Mouse (Mus musculus): ENCODE results near the gene Filip1.

The Filip1 gene

DNA sequence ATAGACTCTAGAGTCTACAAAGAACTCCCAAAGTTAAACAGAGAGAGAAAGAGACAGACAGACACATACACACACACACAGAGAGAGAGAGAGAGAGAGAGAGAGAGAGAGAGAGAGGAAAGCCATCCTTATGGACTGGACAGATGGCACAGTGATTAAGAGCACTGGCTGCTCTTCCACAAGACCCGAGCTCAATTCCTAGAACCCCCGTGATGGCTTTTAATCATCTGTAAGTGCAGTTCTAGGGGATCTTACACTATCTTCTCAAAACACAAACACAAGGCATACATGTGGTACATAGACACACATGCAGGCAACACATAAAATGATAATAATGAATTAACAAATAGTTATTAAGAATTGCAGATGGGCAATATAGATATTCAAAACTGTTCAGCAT is 64.3 kb downstream of the Filip1 start:
- no peak for DNase-seq (ENCODE audit: low read depth, low spot score)

GRCm38 (mm10) chr9:79947973-79948372 is 64.7 kb downstream of the Filip1 start:
- no peak for DNase-seq (ENCODE audit: low read depth, low spot score)

DNA sequence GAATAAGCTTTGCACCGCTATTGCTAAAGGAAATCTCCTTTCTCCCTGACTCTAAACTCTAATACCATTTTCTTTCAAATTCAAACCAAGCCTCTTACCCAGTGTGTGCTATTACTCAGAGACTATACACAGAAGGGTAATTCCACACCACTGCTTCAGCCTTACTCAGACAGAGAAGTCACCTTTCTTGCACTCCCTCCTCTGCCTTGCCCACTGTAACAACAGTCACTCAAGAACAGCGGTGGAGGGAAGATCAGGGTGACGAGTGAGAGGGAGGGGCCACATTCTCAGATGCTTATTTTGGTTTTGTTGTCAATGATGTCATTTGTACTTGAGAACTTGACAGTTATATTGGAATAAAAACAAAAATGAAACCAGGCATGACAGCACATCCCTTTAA is 65.2 kb downstream of the Filip1 start:
- no peak for DNase-seq (ENCODE audit: low read depth, low spot score)

- no peak for DNase-seq (ENCODE audit: low read depth, low spot score)
Observed at GRCm38 (mm10) chr9:79944872-79945271, 67.8 kb downstream of the Filip1 start.

- DNase-seq (ENCODE audit: low read depth, low spot score), result no peak
Observed at GRCm38 (mm10) chr9:79943986-79944385, 68.7 kb downstream of the Filip1 start.

DNA sequence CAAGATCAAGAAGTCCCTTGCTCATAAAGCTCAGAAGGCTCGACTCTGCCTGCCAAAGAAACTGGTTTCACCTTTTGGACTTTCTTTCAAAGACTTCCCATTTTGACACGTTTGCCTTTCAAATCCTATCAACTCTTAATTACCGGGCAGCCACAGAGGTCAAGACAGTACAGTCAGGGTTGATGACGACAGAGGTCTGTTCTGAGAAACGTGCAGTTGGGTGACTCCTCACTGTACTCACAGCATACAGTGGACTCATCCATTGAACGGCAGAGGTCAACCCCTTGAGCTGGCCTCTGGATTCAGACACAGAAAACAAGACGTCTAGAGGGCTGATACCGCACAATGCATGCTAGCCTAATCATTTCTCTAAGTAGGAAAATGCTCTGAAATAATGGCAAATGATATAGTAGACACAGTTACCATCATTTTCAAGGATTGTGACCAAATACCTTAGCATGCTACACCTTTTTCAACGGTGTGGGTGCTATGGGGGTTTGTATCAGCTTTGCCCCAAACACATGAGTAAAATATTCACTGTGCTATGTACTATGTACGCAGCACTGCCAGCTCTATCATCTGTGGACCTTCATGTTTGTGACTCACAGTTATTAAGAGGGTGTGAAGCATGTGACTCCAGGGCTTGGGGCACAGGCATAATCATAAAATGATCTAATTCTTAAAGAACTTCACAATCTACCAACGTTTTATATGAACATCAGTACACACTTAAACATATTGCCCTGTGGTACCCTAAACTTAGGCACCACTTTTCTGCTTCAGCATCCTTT is 74.0 kb downstream of the Filip1 start:
- DNase-seq (ENCODE audit: low read depth, low spot score), result no peak

DNA sequence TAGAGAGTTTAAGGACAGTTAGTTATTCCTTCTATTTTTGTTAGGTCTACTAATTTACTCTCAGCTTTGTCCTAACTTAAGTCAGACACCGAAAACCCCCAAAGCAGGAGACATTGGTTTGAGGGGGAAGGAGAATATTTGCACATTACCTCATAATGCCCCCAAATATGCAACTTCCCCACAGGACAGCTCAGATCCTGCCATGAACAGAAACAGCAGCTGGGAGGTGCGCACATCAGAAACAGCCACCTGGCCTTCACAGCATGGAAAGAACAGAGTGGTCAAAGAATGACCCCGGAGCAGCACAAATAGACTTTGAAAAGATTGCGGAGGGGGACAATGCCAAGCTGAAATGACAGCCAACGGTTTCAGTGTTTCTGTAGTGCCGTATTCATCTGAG is 75.1 kb downstream of the Filip1 start:
- no peak for DNase-seq (ENCODE audit: low read depth, low spot score)

- no peak for DNase-seq (ENCODE audit: low read depth, low spot score)
Observed at GRCm38 (mm10) chr9:79932578-79932977, 80.1 kb downstream of the Filip1 start.

GRCm38 (mm10) chr9:79928092-79928491 is 84.6 kb downstream of the Filip1 start:
- DNase-seq (ENCODE audit: low read depth, low spot score), result no peak

GRCm38 (mm10) chr9:79927156-79927870 is 85.3 kb downstream of the Filip1 start:
- no peak for DNase-seq (ENCODE audit: low read depth, low spot score)

DNA sequence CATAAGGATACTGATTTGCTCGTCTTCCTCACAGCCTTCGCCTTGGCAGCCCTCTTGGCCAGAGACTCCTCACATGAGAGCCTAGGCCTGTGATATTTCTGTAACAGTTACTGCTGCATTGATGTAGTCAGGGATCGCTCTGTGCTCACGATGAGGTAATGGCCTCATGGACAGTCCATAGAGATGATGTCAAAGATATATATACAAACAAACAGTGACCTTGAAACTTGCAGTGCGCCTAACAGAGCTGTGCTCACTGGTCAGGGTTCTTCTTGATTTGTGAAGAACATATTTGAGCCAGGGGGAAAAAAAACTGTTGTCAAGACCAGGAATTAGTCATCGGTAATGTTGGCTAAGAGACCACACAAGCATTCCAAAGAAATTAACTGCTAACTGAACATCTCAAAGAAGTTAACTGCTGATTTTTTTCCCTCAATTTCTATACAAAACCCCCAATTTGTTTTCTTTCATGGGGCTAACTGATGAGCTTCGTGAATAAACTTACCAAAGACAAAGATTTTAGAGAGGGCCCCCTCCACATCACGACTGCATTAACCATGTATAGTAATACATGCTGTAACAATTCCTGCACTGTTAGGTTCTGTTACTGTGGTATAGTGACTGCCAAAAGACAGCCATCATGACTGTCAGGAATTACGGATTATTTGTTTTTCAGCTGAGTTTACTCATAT is 86.0 kb downstream of the Filip1 start:
- no peak for DNase-seq (ENCODE audit: low read depth, low spot score)

DNA sequence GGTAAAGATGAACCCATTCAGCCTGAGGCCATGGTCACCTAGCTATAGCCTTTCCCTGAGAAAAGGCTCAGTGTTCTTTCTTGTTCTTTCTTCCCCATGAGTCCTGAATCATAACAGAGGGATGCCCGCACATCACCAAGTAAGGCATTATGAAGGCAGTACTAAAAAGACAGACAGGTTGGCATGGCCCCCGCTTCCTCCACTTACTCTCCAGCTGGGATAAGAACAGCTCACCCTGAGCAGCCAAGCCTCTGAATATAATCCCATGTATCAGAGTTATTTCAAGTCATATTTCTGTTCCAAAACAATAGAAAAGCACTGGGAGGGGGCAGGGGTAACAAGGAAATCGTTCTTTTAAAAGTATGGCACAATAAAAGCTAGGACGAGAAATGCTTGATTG is 86.7 kb downstream of the Filip1 start:
- no peak for DNase-seq (ENCODE audit: low read depth, low spot score)

DNA sequence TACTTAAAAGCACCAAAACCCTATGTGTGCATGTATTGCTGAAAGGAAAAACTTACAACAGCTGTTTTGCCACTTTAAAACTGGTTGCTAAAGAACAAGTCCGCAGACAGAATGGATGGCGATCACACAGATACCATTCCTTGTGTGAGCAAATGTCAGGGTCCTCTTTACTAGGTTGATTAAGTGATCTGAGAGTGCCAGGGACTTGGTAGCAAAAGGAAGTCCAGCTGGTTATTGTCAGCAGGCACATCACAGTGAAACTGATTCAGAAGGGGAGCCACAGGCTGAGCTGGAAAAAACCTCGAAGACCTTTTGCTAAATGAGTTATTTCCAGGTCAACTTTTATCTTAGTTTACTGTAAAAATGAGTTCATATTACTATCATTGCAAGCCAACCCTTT is 89.4 kb downstream of the Filip1 start:
- DNase-seq (ENCODE audit: low read depth, low spot score), result no peak

DNA sequence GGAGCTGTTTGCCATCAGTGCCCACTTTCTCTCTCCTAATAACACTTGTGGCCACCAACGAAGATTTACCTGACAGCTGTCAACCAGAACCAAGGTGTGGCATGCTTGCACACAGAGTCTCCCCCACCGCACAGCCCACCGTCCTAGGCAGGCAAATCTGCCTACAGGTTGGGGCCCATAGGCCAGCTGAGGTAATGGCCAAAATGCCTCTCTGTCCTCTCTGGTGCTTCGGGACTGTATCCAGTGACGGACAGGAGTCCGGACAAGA is 90.2 kb downstream of the Filip1 start:
- DNase-seq (ENCODE audit: low read depth, low spot score), result no peak

- DNase-seq (ENCODE audit: low read depth, low spot score), result no peak
Observed at GRCm38 (mm10) chr9:79921701-79922492, 90.8 kb downstream of the Filip1 start.

DNA sequence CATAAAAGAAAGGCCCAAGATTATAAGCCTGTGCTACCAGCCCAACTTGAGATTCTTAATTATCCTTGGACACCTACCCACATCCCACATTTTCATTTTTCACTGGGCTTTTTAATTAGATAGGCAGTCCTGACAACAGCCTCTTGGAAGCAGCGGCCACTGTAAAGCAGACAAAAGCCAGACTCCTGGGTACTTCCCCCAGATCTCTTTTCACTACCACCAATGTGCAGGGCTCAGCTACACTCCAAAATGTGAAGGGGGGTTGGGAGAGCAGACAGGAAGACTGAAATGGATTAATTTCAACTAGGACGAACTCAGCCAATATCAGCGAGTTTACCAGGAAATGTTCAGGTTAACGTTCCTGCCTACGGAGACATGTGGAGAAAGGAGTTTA is 92.1 kb downstream of the Filip1 start:
- no peak for DNase-seq (ENCODE audit: low read depth, low spot score)

GRCm38 (mm10) chr9:79919750-79920539 is 92.7 kb downstream of the Filip1 start:
- no peak for DNase-seq (ENCODE audit: low read depth, low spot score)

GRCm38 (mm10) chr9:79919303-79919721 is 93.3 kb downstream of the Filip1 start:
- no peak for DNase-seq (ENCODE audit: low read depth, low spot score)

DNA sequence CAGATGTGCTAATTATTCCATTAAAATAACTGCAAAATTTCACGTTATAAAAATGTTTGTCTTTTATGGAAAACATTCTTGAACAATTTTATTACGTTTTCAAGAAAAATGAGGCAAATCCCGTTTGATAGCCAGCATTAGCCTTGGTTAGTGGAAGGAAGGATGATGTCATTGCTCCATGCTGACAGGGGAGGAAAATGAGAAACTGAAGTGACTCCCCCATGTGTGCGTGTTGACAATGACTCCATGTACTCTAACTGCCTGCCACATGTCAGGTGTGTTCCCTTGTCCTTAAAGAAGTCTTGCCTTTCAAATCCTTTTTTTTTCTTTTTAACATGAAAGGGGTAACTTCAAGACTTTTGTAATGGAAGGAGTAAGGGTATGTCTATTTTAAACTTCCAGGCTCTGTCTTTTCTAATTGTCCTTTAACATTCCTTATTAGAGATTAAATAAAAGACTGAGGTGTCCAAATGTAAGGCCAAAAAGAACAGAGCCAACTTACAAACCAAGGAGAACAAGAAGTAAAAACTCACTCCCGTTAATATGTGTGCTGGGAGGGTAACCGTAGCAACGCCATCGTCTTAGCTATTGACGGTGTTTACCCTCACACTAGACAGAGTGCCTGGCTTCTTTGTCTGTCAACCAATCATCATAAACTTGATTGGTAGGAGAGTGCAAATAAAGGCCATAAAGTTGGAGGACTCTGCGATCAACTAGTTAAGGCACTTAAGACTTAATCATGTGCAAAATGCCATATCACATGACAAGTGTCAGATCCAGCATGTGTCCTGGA is 94.1 kb downstream of the Filip1 start:
- no peak for DNase-seq (ENCODE audit: low read depth, low spot score)

- DNase-seq (ENCODE audit: low read depth, low spot score), result no peak
Observed at GRCm38 (mm10) chr9:79914276-79914675, 98.4 kb downstream of the Filip1 start.

All from ES-CJ7 (cell line).